Mouse (Mus musculus): ENCODE data around the gene Pld1. TPM values are rescaled to one million over a fixed set of nuclear protein-coding genes. Genes with fewer than 3 reads are reported as not detected.
A peak's percentile ranks its signal among the peaks of the same experiment; 100 is the strongest.

Gene Pld1
- polyA plus RNA-seq, 1 experiment from 2014 or later: 3.5 TPM

GRCm38 (mm10) chr3:28175997-28176967, 237.8 kb downstream of the Pld1 start:
- no peaks in the 10 kb centered on the region for H3K27me3 ChIP-seq
- peak overlapping the region; percentile 40; the same call in 1 of the 2 replicates for H3K9ac ChIP-seq (replicated peaks)
- H3K4me3 ChIP-seq (replicated peaks): peak overlapping the region; percentile 20
- peak; percentile 100 for ATAC-seq
- peak overlapping the region; percentile 73 for H3K27ac ChIP-seq
- H3K4me2 ChIP-seq (replicated peaks): peak overlapping the region; percentile 46
- peaks cover 22% of the 10 kb centered on the region for H3K4me1 ChIP-seq (replicated peaks)
- H3K36me3 ChIP-seq: no peaks in the 10 kb centered on the region
- WGBS: 3% methylated on average over 21 of the region's 21 CpGs
- no peaks in the 10 kb centered on the region for H3K9me3 ChIP-seq

DNA sequence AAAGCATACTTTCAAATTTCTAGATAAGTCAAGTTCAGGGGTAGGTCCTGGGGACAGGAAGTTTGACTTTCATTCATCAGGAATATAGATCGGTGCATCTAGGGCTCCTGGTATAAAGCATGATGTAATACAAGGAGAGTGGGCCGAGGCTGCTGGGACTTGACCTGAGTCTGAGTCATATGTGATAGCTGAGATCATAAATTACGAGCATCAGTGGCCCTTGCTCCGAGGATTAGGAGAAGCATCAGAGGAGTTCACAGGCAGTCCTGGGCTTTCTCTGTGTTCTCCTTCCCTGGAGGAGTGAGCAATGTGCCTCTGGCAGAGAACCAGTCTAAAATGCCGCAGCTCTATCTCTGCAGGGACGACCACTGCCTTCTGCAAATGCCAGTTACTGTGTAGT, 239.8 kb downstream of the Pld1 start:
- 80% methylated on average over 6 of the region's 6 CpGs for WGBS
- H3K27ac ChIP-seq: no peak overlapping the region
- no peaks in the 10 kb centered on the region for H3K36me3 ChIP-seq
- H3K4me3 ChIP-seq (replicated peaks): no peak overlapping the region
- no peaks in the 10 kb centered on the region for H3K27me3 ChIP-seq
- no peak overlapping the region for H3K4me2 ChIP-seq (replicated peaks)
- H3K9me3 ChIP-seq: no peaks in the 10 kb centered on the region
- no peak for ATAC-seq
- H3K4me1 ChIP-seq (replicated peaks): peaks cover 16% of the 10 kb centered on the region
- no peak overlapping the region for H3K9ac ChIP-seq (replicated peaks)

Other genes with a start within 250 kb of the Pld1 start
- gene Fndc3b, start 227.4 kb upstream of the Pld1 start, polyA plus RNA-seq (2015; fragmentation: Nextera tagmentation; extraction: Ambion mirVana): 7.1 and 10.0 TPM in 2 replicates
- not detected in 2 replicates for gene Tmem212, start 42.3 kb upstream of the Pld1 start, polyA plus RNA-seq (2015; fragmentation: Nextera tagmentation; extraction: Ambion mirVana)